Mouse (Mus musculus): ENCODE results near the gene Gm20388.
A peak's percentile ranks its signal among the peaks of the same experiment; 100 is the strongest.

Gene Gm20388

GRCm38 (mm10) chr8:123718752-123719151, 3808.1 kb downstream of the Gm20388 start:
- DNase-seq: no peak

GRCm38 (mm10) chr8:123719280-123719679, 3808.6 kb downstream of the Gm20388 start:
- DNase-seq: no peak

GRCm38 (mm10) chr8:123719811-123720210, 3809.2 kb downstream of the Gm20388 start:
- DNase-seq: no peak

- DNase-seq: peak; percentile 20
These were observed 3809.9 kb downstream of the Gm20388 start for GRCm38 (mm10) chr8:123720471-123721001.

GRCm38 (mm10) chr8:123722245-123722644, 3811.6 kb downstream of the Gm20388 start:
- no peak for DNase-seq

- no peak for DNase-seq
These were observed 3814.1 kb downstream of the Gm20388 start for GRCm38 (mm10) chr8:123724752-123725151.

- DNase-seq: no peak
These were observed 3814.6 kb downstream of the Gm20388 start for GRCm38 (mm10) chr8:123725261-123725660.

GRCm38 (mm10) chr8:123726759-123727158, 3816.1 kb downstream of the Gm20388 start:
- no peak for DNase-seq

GRCm38 (mm10) chr8:123729055-123729785, 3818.6 kb downstream of the Gm20388 start:
- peak; percentile 66 for DNase-seq

GRCm38 (mm10) chr8:123729786-123730411, 3819.3 kb downstream of the Gm20388 start:
- no peak for DNase-seq

- DNase-seq: no peak
These were observed 3821.7 kb downstream of the Gm20388 start for GRCm38 (mm10) chr8:123732332-123732731.

GRCm38 (mm10) chr8:123734486-123734885, 3823.8 kb downstream of the Gm20388 start:
- DNase-seq: no peak

GRCm38 (mm10) chr8:123736974-123737373, 3826.3 kb downstream of the Gm20388 start:
- DNase-seq: no peak

GRCm38 (mm10) chr8:123740263-123740662, 3829.6 kb downstream of the Gm20388 start:
- no peak for DNase-seq

- no peak for DNase-seq
These were observed 3830.6 kb downstream of the Gm20388 start for GRCm38 (mm10) chr8:123741232-123741631.

- no peak for DNase-seq
These were observed 3835.8 kb downstream of the Gm20388 start for GRCm38 (mm10) chr8:123746488-123746887.

GRCm38 (mm10) chr8:123747772-123748171, 3837.1 kb downstream of the Gm20388 start:
- no peak for DNase-seq

GRCm38 (mm10) chr8:123750171-123750693, 3839.6 kb downstream of the Gm20388 start:
- no peak for DNase-seq

- peak; percentile 41 for DNase-seq
These were observed 3842.3 kb downstream of the Gm20388 start for GRCm38 (mm10) chr8:123752773-123753468.

GRCm38 (mm10) chr8:123753604-123754375, 3843.1 kb downstream of the Gm20388 start:
- no peak for DNase-seq

- no peak for DNase-seq
These were observed 3844.1 kb downstream of the Gm20388 start for GRCm38 (mm10) chr8:123754538-123755431.
